Mouse (Mus musculus): ENCODE results near the gene Arhgap10.

DNA sequence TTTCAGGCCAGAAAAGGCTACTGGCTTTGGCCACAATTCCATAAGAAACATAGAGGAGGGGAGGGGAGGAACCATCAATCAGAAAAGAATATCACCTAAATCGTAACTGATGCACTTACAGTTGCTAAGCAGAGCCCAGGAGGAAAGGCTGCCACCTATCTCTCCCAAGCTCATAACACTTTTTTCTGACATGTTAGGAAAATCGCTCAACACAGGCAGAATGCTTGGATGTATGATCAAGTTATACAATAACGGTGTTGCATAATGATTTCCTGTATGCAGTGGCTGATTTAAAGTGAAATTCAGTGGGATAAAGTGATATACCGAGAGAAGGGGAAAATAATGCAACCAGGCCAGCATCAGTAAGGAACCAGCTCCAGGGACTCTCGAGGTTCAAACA lies 162.4 kb downstream of the Arhgap10 start:
- TF ChIP-seq CTCF (IDR thresholded peaks at IDR 0.05; ENCODE audit: extremely low read depth, insufficient read length, insufficient replicate concordance, low read depth, low read length) (no peak), POLR2A (IDR thresholded peaks at IDR 0.05; ENCODE audit: low read depth, low read length) (no peak)
